Mouse (Mus musculus) MEL-GATA-1-ER (cell line): ENCODE measurements around the gene Defb10.
"Not testable (repeated sequence)": the region's sequence is repeated elsewhere in the genome, so short reads cannot be mapped to it uniquely, and the experiment has no call there.

Experiments
- DNase-seq: peaks from one replicate; pipeline ENCODE4 v3.0.0-alpha.2; 2012; ENCODE audit warnings: low read depth; ENCODE audit errors: extremely low read depth

The Defb10 gene

GRCm38 (mm10) chr8:21858586-21858985 lies at the start of gene Defb10:
Gene Defb10 (plus strand): TSS chr8:21858901.
- not testable (repeated sequence) for DNase-seq

DNA sequence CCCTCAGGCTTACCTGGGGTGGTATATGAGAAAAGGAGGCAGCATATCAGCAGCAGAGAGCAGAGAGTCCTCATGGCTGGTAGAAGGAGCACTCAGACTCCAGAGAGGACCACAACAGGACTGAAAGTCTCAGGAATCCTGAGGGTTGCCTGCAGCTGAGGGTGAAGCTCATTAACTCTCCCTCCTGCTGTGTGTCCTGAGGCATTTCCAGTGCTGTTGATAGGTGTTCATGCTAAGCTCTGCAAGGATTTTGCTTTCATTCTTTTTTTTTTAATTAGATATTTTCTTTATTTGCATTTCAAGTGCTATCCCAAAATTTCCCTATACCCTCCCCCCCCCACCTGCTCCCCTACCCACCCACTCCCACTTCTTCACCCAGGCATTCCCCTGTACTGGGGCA lies 26.6 kb downstream of the Defb10 start, which contains the start of gene Defb9:
TSS of gene Defb9 (minus strand) at position 101 of the 400 bp plus-strand sequence.
- DNase-seq: not testable (repeated sequence)

DNA sequence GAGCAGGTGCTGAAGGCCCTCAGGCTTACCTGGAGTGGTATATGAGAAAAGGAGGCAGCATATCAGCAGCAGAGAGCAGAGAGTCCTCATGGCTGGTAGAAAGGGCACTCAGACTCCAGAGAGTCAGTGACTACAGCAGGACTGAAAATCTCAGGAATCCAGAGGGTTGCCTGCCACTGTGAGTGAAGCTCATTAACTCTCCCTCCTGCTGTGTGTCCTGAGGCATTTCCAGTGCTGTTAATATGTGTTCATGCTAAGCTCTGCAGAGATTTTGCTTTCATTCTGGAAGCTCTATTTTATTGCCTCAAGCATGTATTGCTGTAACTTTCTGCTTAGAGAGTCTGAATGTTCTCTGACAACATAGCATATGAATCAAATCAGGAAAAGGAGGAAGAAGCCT lies 47.6 kb downstream of the Defb10 start, which contains the start of gene Defb11:
TSS of gene Defb11 (minus strand) at position 123 of the 400 bp plus-strand sequence.
- DNase-seq: not testable (repeated sequence)
